Mouse (Mus musculus): ENCODE measurements around the gene Gabrg2.

Gabrg2 gene

GRCm38 (mm10) chr11:42000190-42001098, at the start of gene Gabrg2:
Gene Gabrg2, minus strand, starts transcription at chr11:42000857.
- DNase-seq = peak; percentile 24

DNA sequence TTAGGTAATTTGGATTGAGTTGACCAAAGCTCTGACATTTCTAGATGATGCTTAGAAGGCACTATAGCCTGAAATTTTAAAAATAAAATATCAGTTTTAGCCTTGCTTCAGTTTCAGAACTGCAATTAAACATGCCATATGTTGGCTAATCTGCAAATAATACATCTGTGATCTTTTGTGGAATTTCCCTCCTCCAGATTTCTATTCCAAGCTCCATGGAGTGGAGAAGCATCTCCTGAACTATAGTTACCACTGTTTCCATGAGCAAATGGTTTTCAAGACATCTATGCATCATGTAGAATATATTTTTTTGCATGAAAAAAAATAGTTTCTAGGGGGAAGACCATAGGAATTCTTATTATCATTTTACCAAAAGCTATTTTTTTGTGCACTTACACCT, 47.5 kb upstream of the Gabrg2 start:
- DNase-seq = no peak

DNA sequence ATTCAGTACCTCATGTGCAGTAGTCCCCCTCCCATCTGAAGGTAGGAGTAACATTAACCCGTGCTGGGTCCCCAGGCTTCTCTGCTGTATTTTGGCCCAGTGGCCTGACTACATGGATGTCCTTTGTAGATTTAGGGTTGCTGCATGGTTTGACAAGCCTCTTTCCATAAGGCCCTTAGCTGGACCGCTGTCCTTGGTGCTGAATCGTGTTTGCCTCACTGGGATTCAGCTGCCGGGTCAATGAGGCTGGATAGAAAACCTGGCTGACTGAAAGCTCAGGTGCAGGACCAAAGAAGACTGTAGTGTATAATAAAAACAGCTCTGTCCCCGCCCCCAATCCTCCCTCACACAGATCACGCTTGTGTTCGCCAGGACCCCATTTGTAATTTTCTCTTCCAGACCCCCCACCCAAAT, 1.2 kb downstream of the Gabrg2 start:
- peak; percentile 37 for DNase-seq

GRCm38 (mm10) chr11:41980152-41980551, 20.5 kb downstream of the Gabrg2 start:
- DNase-seq = no peak

- DNase-seq = no peak
Observed at GRCm38 (mm10) chr11:41968595-41968994, 32.1 kb downstream of the Gabrg2 start.

GRCm38 (mm10) chr11:41962706-41963105, 38.0 kb downstream of the Gabrg2 start:
- peak; percentile 59 for DNase-seq

- DNase-seq = no peak
Observed at GRCm38 (mm10) chr11:41953550-41953949, 47.1 kb downstream of the Gabrg2 start.

- DNase-seq = no peak
Observed at GRCm38 (mm10) chr11:41951898-41952297, 48.8 kb downstream of the Gabrg2 start.

DNA sequence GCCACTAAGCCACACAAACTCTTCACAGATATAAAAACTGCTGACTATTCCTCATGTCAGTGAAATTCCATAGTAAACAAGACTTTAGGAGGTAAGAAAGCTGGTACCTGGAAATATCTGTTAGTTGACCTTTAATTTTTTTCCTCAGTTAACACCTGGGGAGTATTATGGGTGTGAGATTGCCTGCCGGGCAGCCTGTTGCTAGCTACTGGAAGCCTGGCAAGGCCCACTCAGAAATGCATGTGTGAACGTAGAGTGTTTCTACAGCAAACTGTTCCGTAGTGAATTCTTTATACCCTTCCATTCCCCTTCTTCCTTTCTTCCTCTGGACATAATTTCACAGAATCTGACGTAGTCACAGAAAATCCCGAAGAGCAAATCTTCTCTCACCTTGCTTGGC, 55.2 kb downstream of the Gabrg2 start:
- DNase-seq = no peak

DNA sequence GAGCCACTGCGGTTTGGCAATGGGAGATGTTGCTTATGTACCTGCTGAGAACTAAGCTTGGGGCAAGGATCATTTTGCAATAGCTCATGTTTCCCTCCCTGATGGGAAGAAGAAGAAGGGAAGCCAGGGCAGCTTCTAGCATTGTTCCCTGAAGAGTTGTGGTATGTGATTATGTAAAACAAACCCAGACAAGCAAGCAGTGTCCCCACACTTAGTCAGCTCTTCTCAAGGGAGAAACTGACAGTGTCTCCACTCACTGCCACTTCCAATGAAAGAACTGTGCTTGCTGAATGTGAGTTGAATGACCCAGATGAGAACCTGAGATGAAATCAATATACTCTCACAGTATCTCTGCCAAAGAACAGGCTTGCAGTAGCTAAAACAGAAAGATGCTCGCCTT, 62.7 kb downstream of the Gabrg2 start:
- no peak for DNase-seq

DNA sequence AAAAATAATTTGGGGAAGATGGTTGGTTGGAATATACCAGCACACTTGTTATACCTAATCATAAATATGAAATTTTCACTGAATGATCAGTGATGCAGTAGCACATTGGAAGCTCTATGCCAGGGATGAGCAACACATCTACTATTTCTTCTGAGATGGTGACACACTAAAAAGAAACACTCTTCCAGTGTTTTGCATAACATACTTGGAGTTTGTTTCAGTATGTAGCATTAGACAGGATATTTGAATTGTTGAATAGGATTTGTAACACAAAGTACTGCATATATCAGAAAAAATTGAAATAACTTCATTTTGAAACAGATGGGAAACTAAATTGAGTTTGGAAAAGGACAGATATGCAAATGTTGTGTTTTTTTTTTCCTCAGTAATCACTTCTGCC, 81.8 kb downstream of the Gabrg2 start:
- DNase-seq = no peak

GRCm38 (mm10) chr11:41914066-41914465, 86.6 kb downstream of the Gabrg2 start:
- no peak for DNase-seq

GRCm38 (mm10) chr11:41903661-41904060, 97.0 kb downstream of the Gabrg2 start:
- DNase-seq = no peak

Data from right cerebral cortex, adult 18-20 months (tissue).